Comparison of ENCODE assay signal across 8 mouse cellular contexts in the genomic region with DNA sequence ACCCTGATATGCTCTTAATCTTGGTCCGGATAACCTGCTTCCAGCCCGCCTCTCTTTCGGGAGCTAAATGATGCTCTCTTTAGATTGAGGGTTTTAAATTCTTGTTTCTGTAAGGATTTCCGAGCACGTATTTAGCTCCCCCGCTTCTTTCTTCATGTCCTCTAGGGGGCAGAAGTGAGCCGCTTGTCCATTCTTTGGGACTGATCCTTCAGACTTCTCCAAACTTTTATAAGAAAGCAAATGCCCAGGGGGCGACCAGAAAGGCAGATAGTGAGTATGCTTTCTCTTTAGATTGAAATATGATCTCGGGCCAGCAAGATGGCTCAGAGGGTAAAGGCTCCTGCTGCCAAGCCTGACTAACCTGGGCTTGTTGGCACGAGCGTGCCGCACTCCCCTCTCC. TPM values are rescaled to one million over a fixed set of nuclear protein-coding genes. Genes with fewer than 3 reads are reported as not detected.
A peak's percentile ranks its signal among the peaks of the same experiment; 100 is the strongest.
DNase-seq lines count a peak whose midpoint lies in the region; ATAC-seq and TF ChIP-seq lines count a peak whose summit lies in the region.

No protein-coding gene starts in this region.

- DNase-seq in adipocyte (ENCODE audit: low spot score) = peak; percentile 90
- peak; percentile 65 for DNase-seq in embryo, embryonic 11.5 days (ENCODE audit: low read depth, low spot score)
- peak; percentile 36 to 44 for DNase-seq in layer of hippocampus, postnatal 14 days (ENCODE audit: low spot score in 2 of 2)
- peak; percentile 67 for DNase-seq in midbrain, postnatal 0 days (ENCODE audit: low spot score)
- DNase-seq in thymus, postnatal 4 days = peak; percentile 60

- H3K4me2 ChIP-seq in midbrain, embryonic 12.5 days (replicated peaks) = 0 out of 2 replicates have a peak overlapping the region, but pooled peaks have one; percentile 8
- no peak overlapping the region for H3K4me2 ChIP-seq in midbrain, embryonic 15.5 days
- H3K4me2 ChIP-seq in heart, embryonic 16.5 days (ENCODE audit: low read depth, low read length) = peak overlapping the region; percentile 29
- H3K4me2 ChIP-seq in midbrain, postnatal 0 days (ENCODE audit: low read depth, low read length, poor library complexity, severe bottlenecking) = no peak overlapping the region

- 32% methylated on average over 12 of the region's 12 CpGs for WGBS in midbrain, embryonic 12.5 days
- 30% methylated on average over 12 of the region's 12 CpGs for WGBS in midbrain, embryonic 15.5 days
- 26% methylated on average over 12 of the region's 12 CpGs for WGBS in heart, embryonic 16.5 days
- WGBS in midbrain, postnatal 0 days = 32% methylated on average over 12 of the region's 12 CpGs

- H3K27ac ChIP-seq in midbrain, embryonic 12.5 days (replicated peaks) = no peak overlapping the region
- H3K27ac ChIP-seq in midbrain, embryonic 15.5 days = no peak overlapping the region
- H3K27ac ChIP-seq in heart, embryonic 16.5 days (ENCODE audit: low read length) = no peak overlapping the region
- H3K27ac ChIP-seq in midbrain, postnatal 0 days (ENCODE audit: low read depth, low read length) = no peak overlapping the region

- no peaks in the 10 kb centered on the region for H3K9me3 ChIP-seq in midbrain, embryonic 12.5 days
- no peaks in the 10 kb centered on the region for H3K9me3 ChIP-seq in midbrain, embryonic 15.5 days
- peaks cover under 1% of the 10 kb centered on the region; the same call in 1 of the 2 replicates for H3K9me3 ChIP-seq in heart, embryonic 16.5 days (replicated peaks; ENCODE audit: control insufficient read depth, low read length)
- H3K9me3 ChIP-seq in midbrain, postnatal 0 days (ENCODE audit: low read length) = no peaks in the 10 kb centered on the region

- H3K9ac ChIP-seq in midbrain, embryonic 12.5 days (replicated peaks) = no peak overlapping the region
- H3K9ac ChIP-seq in midbrain, embryonic 15.5 days = no peak overlapping the region
- no peak overlapping the region for H3K9ac ChIP-seq in heart, embryonic 16.5 days (ENCODE audit: low read length)
- H3K9ac ChIP-seq in midbrain, postnatal 0 days (replicated peaks; ENCODE audit: low read length, poor library complexity, severe bottlenecking) = no peak overlapping the region

- peaks cover 2% of the 10 kb centered on the region; the same call in 1 of the 2 replicates for H3K4me1 ChIP-seq in midbrain, embryonic 12.5 days
- H3K4me1 ChIP-seq in midbrain, embryonic 15.5 days = no peaks in the 10 kb centered on the region
- peaks cover 6% of the 10 kb centered on the region for H3K4me1 ChIP-seq in heart, embryonic 16.5 days (ENCODE audit: control insufficient read depth, insufficient read depth, low read length)
- H3K4me1 ChIP-seq in midbrain, postnatal 0 days (ENCODE audit: insufficient read depth, low read length) = no peaks in the 10 kb centered on the region

- no peaks in the 10 kb centered on the region for H3K36me3 ChIP-seq in midbrain, embryonic 12.5 days
- H3K36me3 ChIP-seq in midbrain, embryonic 15.5 days (replicated peaks) = no peaks in the 10 kb centered on the region
- H3K36me3 ChIP-seq in heart, embryonic 16.5 days (ENCODE audit: control insufficient read depth, insufficient read depth) = no peaks in the 10 kb centered on the region
- no peaks in the 10 kb centered on the region for H3K36me3 ChIP-seq in midbrain, postnatal 0 days (ENCODE audit: insufficient read depth, low read length)

- ATAC-seq in midbrain, embryonic 12.5 days (ENCODE audit: low FRiP score, low read depth) = no peak
- no peak for ATAC-seq in midbrain, embryonic 15.5 days (replicated peaks)
- no peak; the same call in 1 of the 2 replicates for ATAC-seq in heart, embryonic 16.5 days (replicated peaks; ENCODE audit: extremely low read depth, insufficient read depth, low FRiP score)
- ATAC-seq in midbrain, postnatal 0 days (ENCODE audit: low FRiP score) = no peak

- H3K4me3 ChIP-seq in midbrain, embryonic 12.5 days = no peak overlapping the region
- H3K4me3 ChIP-seq in midbrain, embryonic 15.5 days = no peak overlapping the region
- H3K4me3 ChIP-seq in heart, embryonic 16.5 days (ENCODE audit: low read length) = no peak overlapping the region
- H3K4me3 ChIP-seq in midbrain, postnatal 0 days (ENCODE audit: low read depth, low read length) = no peak overlapping the region

- TF ChIP-seq CTCF in midbrain, postnatal 0 days (IDR thresholded peaks at IDR 0.05) = peak; percentile 75

- H3K27me3 ChIP-seq in midbrain, embryonic 12.5 days = peaks cover 6% of the 10 kb centered on the region; the same call in 1 of the 2 replicates
- no peaks in the 10 kb centered on the region for H3K27me3 ChIP-seq in midbrain, embryonic 15.5 days (replicated peaks)
- H3K27me3 ChIP-seq in heart, embryonic 16.5 days (ENCODE audit: control insufficient read depth, insufficient read depth, low read length) = peaks cover 3% of the 10 kb centered on the region; the same call in 1 of the 2 replicates
- H3K27me3 ChIP-seq in midbrain, postnatal 0 days (ENCODE audit: insufficient read depth, low read length) = no peaks in the 10 kb centered on the region

RNA-seq across cellular contexts. Expression of gene Plekhg3, which starts 34.4 kb away (rescaled TPM):
- 1.3 and 1.8 TPM in 2 replicates for polyA plus RNA-seq in midbrain, embryonic 12.5 days (2016; fragmentation: Nextera tagmentation; extraction: Ambion mirVana)
- 1.3 and 1.4 TPM in 2 replicates for polyA plus RNA-seq in midbrain, embryonic 15.5 days (2015; fragmentation: Nextera tagmentation; extraction: Ambion mirVana)
- polyA plus RNA-seq in heart, embryonic 16.5 days (2015; fragmentation: Nextera tagmentation; extraction: Ambion mirVana) = 6.8 and 9.5 TPM in 2 replicates
- total RNA-seq in layer of hippocampus, postnatal 14 days (2021) = 10 to 100 TPM; 16.1 to 18.6 TPM
- 6.2 and 8.4 TPM in 2 replicates for total RNA-seq in midbrain, postnatal 0 days (2014; rRNA removed)
- 0.71 and 1.2 TPM in 2 replicates for polyA plus RNA-seq in midbrain, postnatal 0 days (2015; fragmentation: Nextera tagmentation; extraction: Ambion mirVana)

Comparison
In these comparisons a context has a peak if more than half of its experiments do, and no peak if none do; other contexts are left out.
1. H3K4me2 ChIP-seq: peak in midbrain, embryonic 12.5 days (single experiment) and heart, embryonic 16.5 days (single experiment); none in midbrain, embryonic 15.5 days (single experiment) and midbrain, postnatal 0 days (single experiment).
2. DNase-seq: peak in every context shown above with its lines; median percentile 90 in adipocyte; 67 in midbrain, postnatal 0 days; 65 in embryo, embryonic 11.5 days; 60 in thymus, postnatal 4 days; 40 in layer of hippocampus, postnatal 14 days.